Mouse (Mus musculus): ENCODE measurements around the gene Gm9944.

Gene Gm9944

GRCm38 (mm10) chr4:144453217-144453616 is at the start of gene Gm9944:
Gene Gm9944 (minus strand): TSS chr4:144453317.
- no peak for DNase-seq

GRCm38 (mm10) chr4:144493331-144493730 is 40.2 kb upstream of the Gm9944 start:
- no peak for DNase-seq

GRCm38 (mm10) chr4:144468091-144468490 is 15.0 kb upstream of the Gm9944 start:
- no peak for DNase-seq

- no peak for DNase-seq
These were observed 12.1 kb upstream of the Gm9944 start for GRCm38 (mm10) chr4:144465206-144465605.

- DNase-seq, result no peak
These were observed 10.5 kb upstream of the Gm9944 start, which contains the start of gene Aadacl3 for GRCm38 (mm10) chr4:144463656-144464055. Gene Aadacl3 (minus strand): TSS chr4:144463756.

DNA sequence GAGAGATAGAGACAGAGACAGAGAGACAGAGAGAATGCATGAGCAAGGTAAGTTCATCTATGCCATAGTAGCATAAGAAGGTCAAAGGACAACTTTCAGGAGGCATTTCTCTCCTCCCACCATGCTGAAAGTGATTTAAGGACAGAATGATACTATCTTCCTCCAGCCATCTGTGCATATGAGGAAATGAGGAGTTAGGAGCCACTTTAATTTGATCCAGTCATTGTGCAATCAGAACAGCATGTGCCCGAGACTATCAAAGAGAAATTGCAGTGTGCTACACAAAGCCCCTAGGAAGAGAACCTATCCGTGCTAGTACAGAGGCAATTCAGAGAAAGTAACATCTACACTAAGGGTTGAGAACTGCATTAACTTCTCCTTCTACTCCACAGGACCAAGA is 4.6 kb downstream of the Gm9944 start:
- no peak for DNase-seq

- no peak for DNase-seq
These were observed 11.5 kb downstream of the Gm9944 start for GRCm38 (mm10) chr4:144441582-144441981.

DNA sequence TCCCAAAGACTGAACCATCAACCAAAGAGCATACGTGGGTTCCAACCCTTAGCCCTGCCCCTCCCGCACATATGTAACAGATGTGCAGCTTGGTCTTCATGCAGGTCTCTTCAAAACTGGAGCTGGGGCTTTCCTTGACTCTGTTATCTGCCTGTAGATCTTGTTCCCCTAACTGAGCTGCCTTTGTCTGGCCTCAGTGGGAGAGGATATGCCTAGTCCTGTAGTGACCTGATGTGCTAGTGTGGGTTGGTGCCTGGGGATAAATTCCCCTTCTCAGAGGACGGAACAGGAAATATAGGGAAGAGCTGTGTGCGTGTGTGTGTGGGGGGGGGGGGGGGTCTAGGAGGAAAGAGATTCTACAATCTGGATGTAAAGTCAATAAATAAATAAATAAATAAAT is 12.0 kb downstream of the Gm9944 start:
- DNase-seq, result no peak

- DNase-seq, result no peak
These were observed 14.4 kb downstream of the Gm9944 start, which contains the start of gene 1700012P22Rik for GRCm38 (mm10) chr4:144438672-144439071. Gene 1700012P22Rik (minus strand): TSS chr4:144438772.

DNA sequence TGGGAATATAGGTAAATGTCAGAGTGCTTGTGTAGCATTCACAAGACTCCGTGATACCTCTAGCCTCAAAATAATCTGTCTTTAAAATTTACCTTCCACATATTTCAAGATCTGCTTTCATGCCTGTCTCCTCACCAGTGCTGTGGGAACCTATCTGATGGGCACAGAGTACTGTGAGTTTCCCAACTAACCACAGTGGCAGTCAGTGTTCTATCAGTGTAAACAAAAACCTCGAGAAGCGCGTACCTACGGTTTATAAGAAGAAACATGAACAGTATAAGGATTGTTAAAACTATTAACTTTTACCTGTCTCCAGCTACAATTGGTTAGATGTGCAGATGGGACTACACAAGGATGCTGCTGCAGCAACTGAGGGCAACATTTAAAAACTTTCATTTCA is 19.9 kb downstream of the Gm9944 start:
- no peak for DNase-seq

GRCm38 (mm10) chr4:144430723-144431122 is 22.4 kb downstream of the Gm9944 start:
- DNase-seq, result no peak

- peak in 1 of 2 experiments; percentile 12 for DNase-seq
These were observed 24.2 kb downstream of the Gm9944 start for GRCm38 (mm10) chr4:144428868-144429267.

DNA sequence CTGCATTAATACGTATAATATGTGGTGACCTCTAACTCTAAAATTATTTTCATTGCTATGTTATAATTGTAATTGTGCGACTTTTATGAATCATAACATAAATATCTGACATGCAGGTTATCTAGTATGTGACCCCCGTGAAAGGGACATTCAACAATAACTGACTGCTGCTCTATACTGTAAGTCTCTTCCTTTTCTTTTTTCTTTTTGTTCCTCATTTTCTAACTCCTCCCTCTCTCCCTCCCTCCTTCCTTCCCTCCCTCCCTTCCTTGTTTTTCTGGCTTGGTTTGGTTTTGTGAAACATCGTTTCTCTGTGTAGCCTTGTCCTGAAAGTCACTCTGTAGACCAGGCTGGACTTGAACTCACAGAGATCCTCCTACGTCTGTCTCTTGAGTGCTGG is 28.5 kb downstream of the Gm9944 start:
- no peak for DNase-seq

DNA sequence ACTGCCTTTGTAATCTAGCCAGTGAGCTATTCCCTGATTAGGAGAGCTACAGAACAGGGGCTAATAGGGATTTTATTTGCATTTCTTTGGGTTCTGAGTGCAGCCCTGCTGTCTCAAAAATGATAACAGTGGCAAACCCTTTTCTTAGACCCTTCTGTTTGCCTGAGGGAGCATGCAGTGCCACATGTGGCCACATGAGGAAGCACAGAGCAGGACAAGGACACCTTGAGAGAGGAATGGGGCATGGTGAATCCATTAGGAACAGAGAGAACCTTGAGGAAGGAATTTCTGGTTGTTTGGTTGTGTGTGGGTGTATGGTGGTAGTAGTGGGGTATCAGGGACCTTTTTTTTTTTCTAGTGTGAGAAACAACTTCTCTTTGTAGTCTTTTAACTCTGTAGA is 32.5 kb downstream of the Gm9944 start:
- no peak for DNase-seq

GRCm38 (mm10) chr4:144408290-144408689 is 44.8 kb downstream of the Gm9944 start, which contains the start of gene Pramef12:
Gene Pramef12 (minus strand): TSS chr4:144408464.
- DNase-seq, result no peak

- DNase-seq, result no peak
These were observed 46.9 kb downstream of the Gm9944 start for GRCm38 (mm10) chr4:144406261-144406660.

GRCm38 (mm10) chr4:144404456-144405086 is 48.5 kb downstream of the Gm9944 start:
- peak; percentile 3 to 7 for DNase-seq
